Mouse (Mus musculus): Measurements from ENCODE around the gene Vmn2r82. TPM values are rescaled to one million over a fixed set of nuclear protein-coding genes. Genes with fewer than 3 reads are reported as not detected.
"Not testable (repeated sequence)": the region's sequence is repeated elsewhere in the genome, so short reads cannot be mapped to it uniquely, and the experiment has no call there.

Gene Vmn2r82
- polyA plus RNA-seq (2016; fragmentation: Nextera tagmentation; extraction: Ambion mirVana): not detected in 2 replicates

- 89% methylated on average over 4 of the region's 4 CpGs for WGBS
- not testable (repeated sequence) for H3K27ac ChIP-seq (replicated peaks); ATAC-seq (ENCODE audit: low FRiP score, low read depth); H3K9ac ChIP-seq (replicated peaks); H3K36me3 ChIP-seq; H3K4me3 ChIP-seq; H3K4me2 ChIP-seq (replicated peaks); H3K4me1 ChIP-seq; H3K27me3 ChIP-seq; H3K9me3 ChIP-seq
Observed at GRCm38 (mm10) chr10:79356220-79356619, at the start of gene Vmn2r82. TSS of gene Vmn2r82 (plus strand) at chr10:79356520.

GRCm38 (mm10) chr10:79322033-79322736 lies 34.1 kb upstream of the Vmn2r82 start:
- not testable (repeated sequence) for H3K27me3 ChIP-seq; H3K27ac ChIP-seq (replicated peaks); H3K4me1 ChIP-seq; H3K9ac ChIP-seq (replicated peaks); H3K36me3 ChIP-seq; H3K9me3 ChIP-seq
- WGBS: 5% methylated on average over 16 of the region's 16 CpGs
- Histone ChIP-seq H3K4me2 (replicated peaks) (peak overlapping the region; percentile 44), H3K4me3 (peak overlapping the region; percentile 38)
- ATAC-seq (ENCODE audit: low FRiP score, low read depth): peak; percentile 79

- no peak overlapping the region for H3K9ac ChIP-seq (replicated peaks)
- no peak overlapping the region for H3K27ac ChIP-seq (replicated peaks)
- peak; percentile 47; the same call in 1 of the 2 replicates for ATAC-seq (ENCODE audit: low FRiP score, low read depth)
- no peak overlapping the region for H3K4me3 ChIP-seq
- H3K4me1 ChIP-seq: no peaks in the 10 kb centered on the region
- no peak overlapping the region for H3K4me2 ChIP-seq (replicated peaks)
- H3K36me3 ChIP-seq: no peaks in the 10 kb centered on the region
- H3K9me3 ChIP-seq: no peaks in the 10 kb centered on the region
- no peaks in the 10 kb centered on the region for H3K27me3 ChIP-seq
Observed at GRCm38 (mm10) chr10:79322737-79323086, 33.6 kb upstream of the Vmn2r82 start.

GRCm38 (mm10) chr10:79399946-79400700 lies 43.8 kb downstream of the Vmn2r82 start:
- H3K27me3 ChIP-seq; ATAC-seq (ENCODE audit: low FRiP score, low read depth); H3K9me3 ChIP-seq; H3K36me3 ChIP-seq; H3K27ac ChIP-seq (replicated peaks); H3K4me1 ChIP-seq; H3K9ac ChIP-seq (replicated peaks); H3K4me3 ChIP-seq; H3K4me2 ChIP-seq (replicated peaks): not testable (repeated sequence)
- WGBS: 80% methylated on average over 8 of the region's 8 CpGs

GRCm38 (mm10) chr10:79417142-79417771 lies 60.9 kb downstream of the Vmn2r82 start:
- Histone ChIP-seq H3K27me3 (no peaks in the 10 kb centered on the region), H3K4me2 (replicated peaks) (no peak overlapping the region)
- WGBS: 93% methylated on average over 24 of the region's 24 CpGs

GRCm38 (mm10) chr10:79417772-79418170 lies 61.5 kb downstream of the Vmn2r82 start:
- not testable (repeated sequence) for H3K4me1 ChIP-seq; H3K9ac ChIP-seq (replicated peaks); H3K9me3 ChIP-seq; H3K4me3 ChIP-seq; ATAC-seq (ENCODE audit: low FRiP score, low read depth); H3K27ac ChIP-seq (replicated peaks); H3K36me3 ChIP-seq; H3K27me3 ChIP-seq; H3K4me2 ChIP-seq (replicated peaks)
- 89% methylated on average over 6 of the region's 6 CpGs for WGBS

More at GRCm38 (mm10) chr10:79417142-79417771, 60.9 kb downstream of the Vmn2r82 start:
- Histone ChIP-seq H3K9me3 (peaks cover 8% of the 10 kb centered on the region; the same call in 1 of the 2 replicates), H3K9ac (replicated peaks) (no peak overlapping the region), H3K4me3 (no peak overlapping the region), H3K4me1 (no peaks in the 10 kb centered on the region), H3K27ac (replicated peaks) (no peak overlapping the region), H3K36me3 (no peaks in the 10 kb centered on the region)
- no peak for ATAC-seq (ENCODE audit: low FRiP score, low read depth)

- not testable (repeated sequence) for H3K36me3 ChIP-seq; H3K4me2 ChIP-seq (replicated peaks); H3K27ac ChIP-seq (replicated peaks); H3K9me3 ChIP-seq; H3K9ac ChIP-seq (replicated peaks); ATAC-seq (ENCODE audit: low FRiP score, low read depth); H3K4me1 ChIP-seq; H3K27me3 ChIP-seq; H3K4me3 ChIP-seq
- 91% methylated on average over 23 of the region's 23 CpGs for WGBS
Observed at GRCm38 (mm10) chr10:79435141-79435820, 79.0 kb downstream of the Vmn2r82 start.

Other genes with a start within 250 kb of the Vmn2r82 start
- gene Vmn2r80, start 207.8 kb upstream of the Vmn2r82 start, polyA plus RNA-seq (2016; fragmentation: Nextera tagmentation; extraction: Ambion mirVana): not detected in 2 replicates
- not detected in 2 replicates for gene Vmn2r81, start 108.8 kb upstream of the Vmn2r82 start, polyA plus RNA-seq (2016; fragmentation: Nextera tagmentation; extraction: Ambion mirVana)
- gene Vmn2r83, start 112.2 kb downstream of the Vmn2r82 start, polyA plus RNA-seq (2016; fragmentation: Nextera tagmentation; extraction: Ambion mirVana): 0.07 TPM in 1 of 2 replicates, not detected in the other
- 10.9 and 11.0 TPM in 2 replicates for gene Plpp2, start 177.3 kb downstream of the Vmn2r82 start, polyA plus RNA-seq (2016; fragmentation: Nextera tagmentation; extraction: Ambion mirVana)
- 59.8 and 62.5 TPM in 2 replicates for gene Mier2, start 198.7 kb downstream of the Vmn2r82 start, polyA plus RNA-seq (2016; fragmentation: Nextera tagmentation; extraction: Ambion mirVana)
- not detected in 2 replicates for gene Theg, start 230.8 kb downstream of the Vmn2r82 start, polyA plus RNA-seq (2016; fragmentation: Nextera tagmentation; extraction: Ambion mirVana)

Measured in midbrain, embryonic 12.5 days (tissue).